Mouse (Mus musculus) small intestine, adult 2 months (tissue): Measurements from ENCODE around the gene Mark1.

Source experiments
- CTCF ChIP-seq: fragments of 200-500 bp; IDR thresholded peaks from 2 replicates; pipeline ENCODE4 v1.5.1; 2012; ENCODE audit warnings: low read depth, mild to moderate bottlenecking, control low read depth, inconsistent platforms, low read length, moderate library complexity, mixed read lengths; ENCODE audit not compliant: insufficient replicate concordance, insufficient read length; ENCODE audit errors: extremely low read depth
- POLR2A ChIP-seq: fragments of 200-500 bp; IDR thresholded peaks from 2 replicates; pipeline ENCODE4 v1.6.1; 2012; ENCODE audit warnings: low read depth, mild to moderate bottlenecking, control low read depth, inconsistent platforms, low read length, moderate library complexity

DNA sequence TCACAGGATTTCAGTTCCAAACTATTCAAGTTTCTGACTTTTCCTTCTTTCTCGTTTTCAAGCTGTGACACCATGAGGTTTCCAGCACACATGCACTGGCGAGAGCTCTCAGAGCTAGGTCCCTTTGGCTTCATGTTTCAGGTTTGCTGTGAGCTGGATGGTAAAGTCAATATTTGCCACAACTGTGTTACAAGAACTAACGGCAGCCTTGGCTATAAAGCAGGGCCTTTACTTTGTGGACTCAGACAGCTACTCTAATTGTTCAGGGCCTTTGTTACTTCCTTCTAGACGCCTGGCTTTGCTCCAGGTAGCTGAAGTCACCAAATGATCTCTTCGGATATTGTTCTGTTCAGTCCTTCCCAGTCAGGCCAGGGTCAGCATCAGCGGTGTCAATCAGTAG is 63.9 kb downstream of the Mark1 start:
- TF ChIP-seq CTCF (no peak), POLR2A (no peak)
